Mouse (Mus musculus) embryonic facial prominence, embryonic 15.5 days (tissue): ENCODE measurements around the gene Agmat. TPM values are rescaled to one million over a fixed set of nuclear protein-coding genes. Genes with fewer than 3 reads are reported as not detected.

Source experiments
- ATAC-seq: fragments of 200-750 bp; cut with Nextera tagmentation; 2 replicates; pipeline ENCODE4 v1.8.0; 2017; ENCODE audit warnings: low read depth, moderate TSS enrichment; ENCODE audit not compliant: insufficient number of reproducible peaks, low FRiP score, low TSS enrichment
- H3K27ac ChIP-seq: fragments of 300-500 bp; sonication (generic); replicated peaks from 2 replicates; pipeline ENCODE4 v1.5.1; 2015; ENCODE audit warnings: mild to moderate bottlenecking, inconsistent platforms
- H3K27me3 ChIP-seq: fragments of 300-500 bp; sonication (generic); 2 replicates; pipeline ENCODE4 v1.6.1; 2015; ENCODE audit warnings: inconsistent platforms
- H3K36me3 ChIP-seq: fragments of 300-500 bp; sonication (generic); 2 replicates; pipeline ENCODE4 v1.6.1; 2015; ENCODE audit warnings: mild to moderate bottlenecking, inconsistent platforms
- H3K4me1 ChIP-seq: fragments of 300-500 bp; sonication (generic); 2 replicates; pipeline ENCODE4 v1.6.1; 2015; ENCODE audit warnings: inconsistent platforms
- H3K4me2 ChIP-seq: fragments of 300-500 bp; sonication (generic); replicated peaks from 2 replicates; pipeline ENCODE4 v1.6.1; 2015; ENCODE audit warnings: mild to moderate bottlenecking, inconsistent platforms
- H3K4me3 ChIP-seq: fragments of 300-500 bp; sonication (generic); replicated peaks from 2 replicates; pipeline ENCODE4 v1.5.1; 2015; ENCODE audit warnings: mild to moderate bottlenecking, inconsistent platforms
- H3K9ac ChIP-seq: fragments of 300-500 bp; sonication (generic); 2 replicates; pipeline ENCODE4 v1.6.1; 2015; ENCODE audit warnings: inconsistent platforms
- H3K9me3 ChIP-seq: fragments of 300-500 bp; sonication (generic); replicated peaks from 2 replicates; pipeline ENCODE4 v1.6.1; 2016; ENCODE audit warnings: inconsistent platforms
- WGBS: fragments of 180-500 bp; shearing (Covaris S2); methylation state at CpG from one replicate; pipeline ENCODE4 v1.1.7; 2015; 5-methylcytosine and 5-hydroxymethylcytosine counted together
- polyA plus RNA-seq: library from polyadenylated mRNA; unstranded; fragments of >200 nt; fragmentation: Nextera tagmentation; extraction: Ambion mirVana; gene quantifications from 2 replicates; pipeline ENCODE4 v1.2.1, GENCODE M21; 2015

Gene Agmat
- polyA plus RNA-seq, 1 experiment from 2014 or later = 0.33 TPM

GRCm38 (mm10) chr4:141784835-141785234 is 38.4 kb downstream of the Agmat start:
- no peak for ATAC-seq
- no peaks in the 10 kb centered on the region for H3K27me3 ChIP-seq
- H3K4me1 ChIP-seq = peaks cover 7% of the 10 kb centered on the region
- no peaks in the 10 kb centered on the region for H3K9me3 ChIP-seq
- no peak overlapping the region for H3K4me2 ChIP-seq
- H3K9ac ChIP-seq = no peak overlapping the region
- H3K36me3 ChIP-seq = peaks cover 64% of the 10 kb centered on the region
- WGBS = 86% methylated on average over 5 of the region's 5 CpGs
- H3K27ac ChIP-seq = no peak overlapping the region
- no peak overlapping the region for H3K4me3 ChIP-seq

- Histone ChIP-seq H3K36me3 (peaks cover 51% of the 10 kb centered on the region), H3K9ac (no peak overlapping the region), H3K4me1 (peaks cover 11% of the 10 kb centered on the region), H3K27ac (no peak overlapping the region), H3K27me3 (no peaks in the 10 kb centered on the region), H3K4me3 (no peak overlapping the region), H3K9me3 (no peaks in the 10 kb centered on the region), H3K4me2 (no peak overlapping the region)
- no peak for ATAC-seq
- 91% methylated on average over 13 of the region's 13 CpGs for WGBS
Measured at GRCm38 (mm10) chr4:141786141-141786540, 39.7 kb downstream of the Agmat start.

DNA sequence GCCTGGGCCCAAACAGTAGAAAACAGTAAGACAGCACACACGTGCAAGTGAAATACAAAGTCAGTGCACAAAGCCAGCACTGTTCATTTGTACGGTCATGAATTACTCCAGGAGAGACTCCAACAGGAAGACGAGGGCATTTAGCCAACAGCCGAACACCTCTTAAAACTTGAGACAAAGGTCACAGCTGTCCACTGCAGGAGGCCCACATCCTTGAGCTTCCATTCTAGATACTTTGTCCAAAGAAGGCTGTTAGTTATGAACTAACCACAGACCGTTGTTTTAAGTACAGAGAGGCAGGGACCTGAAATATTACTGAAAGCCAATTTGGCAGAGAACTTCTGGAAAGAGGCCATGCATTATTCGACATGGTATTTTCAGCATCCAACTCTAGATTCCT is 40.6 kb downstream of the Agmat start:
- ATAC-seq = no peak
- 74% methylated on average over 6 of the region's 6 CpGs for WGBS
- no peak overlapping the region for H3K9ac ChIP-seq
- no peaks in the 10 kb centered on the region for H3K9me3 ChIP-seq
- peaks cover 42% of the 10 kb centered on the region for H3K36me3 ChIP-seq
- H3K4me2 ChIP-seq = no peak overlapping the region
- H3K27ac ChIP-seq = peak overlapping the region; percentile 28; the same call in 1 of the 2 replicates
- no peak overlapping the region for H3K4me3 ChIP-seq
- no peaks in the 10 kb centered on the region for H3K27me3 ChIP-seq
- H3K4me1 ChIP-seq = peaks cover 14% of the 10 kb centered on the region

DNA sequence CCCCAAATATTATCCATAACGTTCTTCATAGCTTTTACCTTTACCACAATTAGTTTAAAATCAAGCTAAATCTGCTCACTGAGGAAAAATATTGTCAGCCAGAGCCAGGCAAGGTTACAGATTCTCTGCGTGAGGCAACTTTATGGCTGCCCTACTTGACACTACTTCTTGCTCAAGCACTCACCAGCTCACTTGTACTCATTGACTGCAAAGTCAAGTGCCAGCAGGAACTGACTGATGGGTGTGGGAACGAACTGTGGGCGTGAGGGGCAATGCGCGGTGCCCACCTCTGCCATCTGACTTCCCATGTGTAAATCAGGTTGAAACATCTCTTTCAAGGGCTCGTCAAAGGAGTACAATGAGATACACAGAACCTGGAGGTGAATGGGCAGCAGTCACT is 41.0 kb downstream of the Agmat start:
- 89% methylated on average over 7 of the region's 7 CpGs for whole genome bisulfite sequencing
- no peak for ATAC-seq
- H3K27me3 ChIP-seq = no peaks in the 10 kb centered on the region
- H3K27ac ChIP-seq = 0 out of 2 replicates have a peak overlapping the region, but pooled peaks have one; percentile 28
- no peak overlapping the region for H3K9ac ChIP-seq
- H3K36me3 ChIP-seq = peaks cover 38% of the 10 kb centered on the region
- no peaks in the 10 kb centered on the region for H3K9me3 ChIP-seq
- H3K4me3 ChIP-seq = no peak overlapping the region
- peaks cover 14% of the 10 kb centered on the region for H3K4me1 ChIP-seq
- H3K4me2 ChIP-seq = no peak overlapping the region

- no peak for ATAC-seq
- peak overlapping the region; percentile 97 for H3K4me3 ChIP-seq
- peak overlapping the region; percentile 87 for H3K9ac ChIP-seq
- 0 out of 2 replicates have a peak, but pooled peaks cover 16% of the 10 kb centered on the region for H3K36me3 ChIP-seq
- H3K27me3 ChIP-seq = no peaks in the 10 kb centered on the region
- 55% methylated on average over 3 of the region's 3 CpGs for WGBS
- no peaks in the 10 kb centered on the region for H3K9me3 ChIP-seq
- H3K4me2 ChIP-seq = peak overlapping the region; percentile 76
- peaks cover 19% of the 10 kb centered on the region for H3K4me1 ChIP-seq
- peak overlapping the region; percentile 78; the same call in 1 of the 2 replicates for H3K27ac ChIP-seq
Measured at GRCm38 (mm10) chr4:141789564-141790218, 43.2 kb downstream of the Agmat start.

GRCm38 (mm10) chr4:141790524-141790990 is 44.1 kb downstream of the Agmat start, which contains the start of gene Dnajc16:
TSS of gene Dnajc16 (minus strand) at chr4:141790931.
- ATAC-seq = peak; percentile 91
- H3K4me1 ChIP-seq = peaks cover 28% of the 10 kb centered on the region
- WGBS = under 1% methylated on average over 42 of the region's 42 CpGs

DNA sequence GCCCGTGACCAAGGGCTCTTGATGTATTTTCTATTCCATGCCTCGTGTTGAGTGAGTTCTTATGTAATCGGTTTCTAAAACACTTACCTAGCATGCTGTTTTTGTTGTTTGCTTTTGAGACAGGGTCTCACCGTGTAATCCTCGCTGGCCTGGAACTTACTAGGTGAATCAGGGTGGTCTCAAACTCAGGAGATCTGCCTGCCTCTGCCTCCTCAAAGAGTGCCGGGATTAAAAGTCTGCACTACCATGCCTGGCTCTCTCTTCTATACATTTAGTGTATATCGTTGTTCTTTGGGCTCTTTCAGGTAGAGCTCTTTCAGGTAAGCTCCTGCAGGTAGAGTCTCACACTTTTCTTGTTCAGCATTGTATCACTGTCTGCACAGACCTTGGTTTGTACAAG is 45.0 kb downstream of the Agmat start:
- Histone ChIP-seq H3K4me2 (no peak overlapping the region), H3K36me3 (0 out of 2 replicates have a peak, but pooled peaks cover 3% of the 10 kb centered on the region)
- ATAC-seq = no peak

More at GRCm38 (mm10) chr4:141790524-141790990, 44.1 kb downstream of the Agmat start, which contains the start of gene Dnajc16:
- Histone ChIP-seq H3K4me3 (peak within 1 kb of the TSS; percentile 97), H3K27me3 (no peaks in the 10 kb centered on the region), H3K4me2 (peak within 1 kb of the TSS; percentile 76), H3K27ac (peak within 1 kb of the TSS; percentile 78), H3K9me3 (no peaks in the 10 kb centered on the region), H3K36me3 (0 out of 2 replicates have a peak, but pooled peaks cover 7% of the 10 kb centered on the region), H3K9ac (peak within 1 kb of the TSS; percentile 87)

DNA sequence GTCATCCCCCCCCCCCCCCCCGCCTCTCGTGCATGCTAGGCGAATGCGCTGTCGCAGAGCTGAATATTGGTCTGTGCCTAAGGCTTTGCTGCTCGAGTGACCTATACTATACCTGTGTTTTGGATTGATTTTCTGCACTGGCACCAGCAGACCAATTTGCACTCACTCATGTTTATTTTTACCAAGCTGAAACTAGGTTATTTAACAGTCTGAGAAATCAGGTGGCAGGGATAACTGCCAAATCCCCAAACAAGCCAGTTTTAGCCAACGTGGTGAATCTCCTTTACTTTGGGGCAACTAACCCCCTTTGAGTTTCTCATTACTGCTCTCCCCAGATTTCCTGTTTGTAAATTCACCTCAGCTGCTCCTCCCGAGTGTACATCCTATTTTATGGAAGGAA is 45.5 kb downstream of the Agmat start:
- H3K4me3 ChIP-seq = no peak overlapping the region
- ATAC-seq = no peak
- H3K9ac ChIP-seq = no peak overlapping the region
- H3K27ac ChIP-seq = no peak overlapping the region
- no peak overlapping the region for H3K4me2 ChIP-seq
- H3K36me3 ChIP-seq = peaks cover 7% of the 10 kb centered on the region; the same call in 1 of the 2 replicates
- WGBS = 81% methylated on average over 8 of the region's 8 CpGs
- peaks cover 35% of the 10 kb centered on the region for H3K4me1 ChIP-seq
- no peaks in the 10 kb centered on the region for H3K27me3 ChIP-seq
- no peaks in the 10 kb centered on the region for H3K9me3 ChIP-seq

More for the DNA sequence above, 45.0 kb downstream of the Agmat start:
- Histone ChIP-seq H3K27ac (peak overlapping the region; percentile 78; the same call in 1 of the 2 replicates), H3K4me1 (peaks cover 33% of the 10 kb centered on the region), H3K9me3 (no peaks in the 10 kb centered on the region), H3K27me3 (no peaks in the 10 kb centered on the region), H3K9ac (no peak overlapping the region), H3K4me3 (no peak overlapping the region)
- 91% methylated on average over 7 of the region's 7 CpGs for WGBS

GRCm38 (mm10) chr4:141792554-141793281 is 46.2 kb downstream of the Agmat start:
- H3K27me3 ChIP-seq = no peaks in the 10 kb centered on the region
- H3K36me3 ChIP-seq = peaks cover 7% of the 10 kb centered on the region; the same call in 1 of the 2 replicates
- WGBS = 8% methylated on average over 10 of the region's 10 CpGs
- H3K27ac ChIP-seq = peak overlapping the region; percentile 95
- H3K4me1 ChIP-seq = peaks cover 32% of the 10 kb centered on the region
- no peak for ATAC-seq
- H3K4me3 ChIP-seq = peak overlapping the region; percentile 77
- no peaks in the 10 kb centered on the region for H3K9me3 ChIP-seq
- H3K4me2 ChIP-seq = peak overlapping the region; percentile 47
- H3K9ac ChIP-seq = peak overlapping the region; percentile 24; the same call in 1 of the 2 replicates

- ATAC-seq = peak; percentile 88
- Histone ChIP-seq H3K4me3 (peak within 1 kb of the TSS; percentile 77), H3K4me2 (peak within 1 kb of the TSS; percentile 47), H3K9ac (peak within 1 kb of the TSS; percentile 24), H3K27me3 (no peaks in the 10 kb centered on the region), H3K36me3 (peaks cover 7% of the 10 kb centered on the region; the same call in 1 of the 2 replicates), H3K4me1 (peaks cover 32% of the 10 kb centered on the region), H3K27ac (peak within 1 kb of the TSS; percentile 95), H3K9me3 (no peaks in the 10 kb centered on the region)
- WGBS = under 1% methylated on average over 75 of the region's 80 CpGs
Measured at GRCm38 (mm10) chr4:141793282-141794151, 47.0 kb downstream of the Agmat start, which contains the start of gene Casp9. TSS of gene Casp9 (plus strand) at chr4:141793612.
